Mouse (Mus musculus) ES-CJ7 (cell line): ENCODE measurements around the gene Ctrc.
A peak's percentile ranks its signal among the peaks of the same experiment; 100 is the strongest.

ENCODE experiments used
- DNase-seq: peaks from one replicate; pipeline ENCODE4 v3.0.0; 2011; ENCODE audit warnings: low read depth, low spot score

Ctrc gene

DNA sequence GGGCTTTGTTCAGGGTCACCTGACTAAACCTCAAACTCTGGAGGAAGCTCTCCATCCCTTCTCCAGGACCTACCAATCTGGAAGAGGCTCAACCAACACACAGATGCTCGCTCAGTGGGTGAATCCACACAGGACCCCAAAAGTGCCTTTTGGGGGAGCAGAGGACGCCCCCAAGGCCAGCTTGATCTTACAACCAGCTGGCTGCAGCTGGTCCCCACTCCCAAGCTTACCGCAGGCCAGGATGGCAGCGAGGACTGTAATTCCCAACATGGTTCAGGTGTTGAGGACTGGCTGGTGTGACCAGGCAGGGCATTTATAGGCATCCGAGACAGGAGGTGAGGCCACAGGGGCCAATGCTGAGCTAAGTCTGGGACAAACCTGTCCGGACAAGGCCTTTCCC lies at the start of gene Ctrc:
TSS of gene Ctrc (minus strand) at position 361 of the 400 bp plus-strand sequence.
- DNase-seq, result no peak

DNA sequence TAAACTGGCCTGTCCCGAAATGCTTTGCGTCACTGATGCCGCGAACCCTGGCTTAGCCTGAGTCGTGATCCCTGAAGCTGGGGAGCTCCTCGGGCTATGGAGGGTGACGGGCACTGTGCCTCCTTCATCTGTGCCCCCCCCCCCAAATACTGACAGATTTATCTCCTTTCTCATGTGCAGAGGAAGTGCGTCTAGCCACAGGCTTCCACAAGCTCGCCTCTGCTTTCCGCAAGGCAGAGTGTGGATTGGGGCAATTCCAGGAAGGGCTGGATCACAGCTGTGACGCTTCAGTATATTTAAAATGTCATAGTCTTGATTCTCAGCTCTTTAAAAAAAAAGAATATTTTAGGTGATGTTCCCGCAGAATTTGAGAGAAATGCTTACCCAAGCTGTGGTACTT lies 49.6 kb upstream of the Ctrc start:
- DNase-seq, result no peak

DNA sequence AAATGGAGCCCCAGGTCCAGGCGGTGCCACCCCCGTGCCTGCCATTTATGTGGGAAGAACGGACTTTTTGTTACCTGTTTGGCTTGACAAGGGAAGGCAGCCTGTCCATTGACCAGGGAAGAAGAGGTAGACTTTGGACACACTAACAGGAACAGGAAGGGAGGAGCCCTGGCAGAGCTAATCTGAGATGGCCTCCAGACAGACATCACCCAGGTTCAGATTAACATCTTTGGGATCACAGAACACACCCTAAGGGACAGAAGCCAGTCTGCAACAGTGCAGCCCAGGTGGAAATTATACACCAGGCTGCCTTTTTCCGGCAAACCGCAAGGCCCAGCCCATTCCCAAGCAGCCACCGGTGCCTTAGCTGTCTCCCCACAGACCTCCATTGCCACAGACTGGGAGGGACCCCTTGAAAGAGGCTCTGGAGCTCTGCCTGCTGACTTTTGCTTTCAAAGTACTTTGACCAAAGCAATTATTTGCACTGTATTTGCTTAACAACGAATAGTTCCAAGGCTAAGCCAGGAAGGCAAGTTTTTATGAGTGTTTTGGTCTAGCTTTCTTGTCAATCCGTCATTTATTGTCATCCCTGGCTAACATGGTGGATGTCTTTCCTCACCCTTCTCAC lies 47.1 kb upstream of the Ctrc start:
- no peak for DNase-seq

DNA sequence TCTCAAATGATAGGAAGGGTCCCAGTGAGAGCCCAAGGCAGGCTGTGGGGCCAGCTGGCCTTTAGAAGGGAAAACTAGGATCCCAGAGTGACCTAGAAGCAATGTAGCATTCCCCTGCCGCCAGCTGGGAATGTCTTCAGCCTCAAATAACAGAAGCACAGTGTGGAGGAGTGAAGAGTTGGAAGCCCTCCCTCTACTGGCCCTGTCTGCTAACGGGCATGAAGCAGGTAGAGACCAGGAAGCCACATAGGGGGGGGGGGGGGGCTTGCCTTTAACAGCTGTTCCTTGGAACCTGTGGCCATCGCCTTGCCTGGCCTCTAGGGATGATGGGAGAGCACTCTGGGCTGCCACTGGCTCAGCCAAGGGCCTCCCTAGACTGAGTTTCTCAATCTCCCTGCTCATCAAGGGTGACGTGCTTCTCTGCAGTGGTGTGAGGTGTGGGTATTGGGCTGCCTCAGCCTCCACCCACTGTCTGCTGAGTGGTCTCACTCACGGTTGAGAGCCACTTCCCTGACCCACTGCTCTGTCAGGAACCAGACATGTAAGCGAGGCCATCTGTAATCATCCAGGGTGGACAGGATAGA lies 40.3 kb upstream of the Ctrc start:
- DNase-seq, result no peak

DNA sequence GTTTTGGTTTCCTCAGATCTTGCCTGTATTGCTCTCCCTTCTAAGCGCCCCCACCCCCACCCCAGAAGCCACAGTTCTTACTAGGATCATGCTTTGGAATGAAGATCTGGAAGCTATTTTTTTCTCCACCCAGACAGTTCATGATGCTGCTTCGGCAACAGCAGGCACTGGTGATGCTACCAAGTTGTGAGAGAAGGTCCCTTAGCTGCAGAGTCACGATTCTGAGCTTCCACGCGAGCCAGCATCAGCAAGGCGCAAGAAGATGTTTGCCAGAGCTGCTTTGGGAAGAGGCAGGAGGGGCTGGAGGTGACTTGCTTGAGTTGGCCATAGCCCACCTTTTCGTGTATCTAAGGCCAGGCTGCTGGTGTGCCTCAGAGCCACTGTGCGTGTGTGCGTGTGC lies 39.3 kb upstream of the Ctrc start:
- no peak for DNase-seq

DNA sequence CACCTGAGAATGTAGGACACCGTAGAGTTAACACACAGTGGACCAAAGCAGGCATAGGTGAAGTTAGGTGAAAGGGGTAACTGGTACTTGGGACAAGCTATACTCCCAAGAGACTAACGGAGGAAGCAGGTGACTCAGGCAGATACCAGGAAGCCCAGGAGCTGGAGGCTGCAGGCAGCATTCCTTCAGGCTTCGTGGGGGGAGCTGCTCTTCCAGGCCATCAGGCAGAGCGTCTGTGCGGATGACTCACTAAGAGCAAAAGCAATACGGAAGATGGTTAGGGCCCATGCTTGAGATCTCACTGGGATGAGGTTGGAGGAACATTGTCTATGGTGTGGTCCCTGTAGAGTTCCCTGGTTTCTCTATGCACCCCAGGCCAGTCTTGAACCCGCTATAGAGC lies 36.7 kb upstream of the Ctrc start:
- DNase-seq, result no peak

DNA sequence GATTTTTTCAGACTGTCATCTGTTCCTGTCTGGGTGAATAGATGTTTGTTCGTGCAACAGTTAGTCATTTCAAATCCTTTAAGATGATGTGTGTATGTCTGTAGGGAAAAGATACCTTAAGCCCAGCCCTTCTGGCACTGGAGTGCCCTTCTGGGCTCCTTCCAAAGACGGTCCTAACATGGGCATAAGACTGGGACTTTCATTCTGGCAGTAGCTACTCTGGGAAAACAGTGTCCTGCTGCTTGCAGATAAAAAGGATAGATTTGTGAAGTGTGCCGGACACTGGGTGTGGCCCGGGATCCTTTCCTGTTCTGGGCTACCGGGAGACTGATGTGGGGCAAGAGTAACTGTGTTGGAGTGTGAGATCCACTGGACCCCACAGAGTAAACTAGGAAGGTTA lies 35.8 kb upstream of the Ctrc start:
- DNase-seq, result no peak

DNA sequence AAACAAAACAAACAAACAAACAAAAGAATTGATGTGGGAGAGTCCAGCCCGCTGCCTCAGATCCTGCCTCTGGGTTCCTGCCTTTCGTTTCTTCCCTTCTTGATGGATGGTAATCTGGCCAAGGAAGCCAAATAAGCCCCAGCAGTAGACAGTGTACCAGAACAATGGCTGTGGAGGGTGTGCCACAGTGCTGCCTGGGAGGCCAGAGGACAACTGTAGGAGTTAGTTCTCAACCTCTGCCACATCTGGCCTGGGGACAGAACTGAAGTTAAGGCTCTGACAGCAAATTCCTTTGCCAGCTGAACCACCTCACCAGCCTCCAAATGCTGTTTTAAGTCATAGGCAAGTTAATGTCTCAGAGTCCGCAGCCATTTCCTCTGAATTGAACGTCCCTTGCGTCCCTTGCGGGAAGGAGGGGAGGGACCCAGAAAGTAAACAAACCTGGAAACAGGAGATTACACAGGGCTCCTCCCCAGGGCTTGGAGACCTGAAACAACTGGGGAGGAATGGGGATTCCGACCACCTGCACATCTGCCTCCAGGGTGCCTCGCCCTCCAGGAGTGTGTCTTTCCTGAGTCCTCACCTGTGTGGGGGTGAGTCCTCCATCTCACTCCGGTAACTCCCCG lies 35.2 kb upstream of the Ctrc start:
- no peak for DNase-seq

DNA sequence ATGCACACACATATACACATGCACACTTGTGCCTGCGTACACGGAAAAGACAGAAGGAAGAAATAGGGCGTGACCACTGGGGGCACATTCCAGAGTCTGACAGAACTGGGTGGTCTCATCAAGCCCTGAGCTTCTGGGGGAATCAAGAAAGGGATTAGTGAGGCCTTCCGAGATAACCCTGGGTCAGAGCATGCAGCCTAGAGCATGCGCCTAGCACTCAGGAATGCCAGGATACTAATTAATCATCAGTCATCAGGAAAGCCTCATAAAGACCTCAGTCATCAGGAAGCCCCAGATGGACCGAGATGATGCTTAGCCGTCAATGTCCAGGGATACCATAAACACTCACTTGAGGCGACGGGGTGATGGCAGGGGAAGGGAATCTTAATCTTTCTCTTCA lies 33.7 kb upstream of the Ctrc start:
- no peak for DNase-seq

DNA sequence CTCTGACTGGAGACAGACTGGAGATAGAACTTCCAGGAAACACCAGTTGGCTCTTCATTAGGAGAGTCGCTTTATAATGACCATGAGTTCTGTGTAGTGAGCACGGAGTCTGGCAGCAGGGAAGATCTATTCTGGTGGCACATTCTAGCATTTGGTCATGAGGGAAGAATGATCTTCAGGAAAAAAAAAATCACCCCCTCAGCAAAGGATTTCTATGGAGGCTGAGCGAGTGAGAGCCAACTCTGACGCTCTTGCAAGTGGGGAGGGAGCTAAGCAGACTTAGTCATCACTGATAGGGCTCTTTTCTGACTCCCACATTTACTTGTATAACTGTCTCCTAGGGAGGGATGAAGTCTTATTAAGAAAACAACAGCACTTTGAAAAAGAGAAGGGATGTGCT lies 32.9 kb upstream of the Ctrc start:
- no peak for DNase-seq

DNA sequence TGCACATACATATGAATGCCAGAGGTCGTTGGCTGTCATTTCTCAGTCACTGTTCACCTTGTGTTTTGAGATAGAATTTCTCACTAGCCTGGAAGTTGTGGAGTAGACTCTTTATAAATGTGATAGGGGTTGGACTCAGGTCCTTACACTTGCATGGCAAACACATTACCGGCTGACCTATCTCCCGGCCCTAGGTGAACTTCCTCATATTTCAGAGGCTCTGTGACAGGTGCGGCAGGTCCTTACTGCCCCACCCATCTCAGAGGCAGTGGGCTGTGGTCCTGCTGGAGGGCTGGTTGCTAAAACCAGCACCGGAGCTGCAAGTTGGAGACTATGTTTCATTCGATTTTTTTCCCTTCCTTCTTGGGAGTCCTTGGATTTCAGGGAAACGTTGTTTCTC lies 32.5 kb upstream of the Ctrc start:
- no peak for DNase-seq

DNA sequence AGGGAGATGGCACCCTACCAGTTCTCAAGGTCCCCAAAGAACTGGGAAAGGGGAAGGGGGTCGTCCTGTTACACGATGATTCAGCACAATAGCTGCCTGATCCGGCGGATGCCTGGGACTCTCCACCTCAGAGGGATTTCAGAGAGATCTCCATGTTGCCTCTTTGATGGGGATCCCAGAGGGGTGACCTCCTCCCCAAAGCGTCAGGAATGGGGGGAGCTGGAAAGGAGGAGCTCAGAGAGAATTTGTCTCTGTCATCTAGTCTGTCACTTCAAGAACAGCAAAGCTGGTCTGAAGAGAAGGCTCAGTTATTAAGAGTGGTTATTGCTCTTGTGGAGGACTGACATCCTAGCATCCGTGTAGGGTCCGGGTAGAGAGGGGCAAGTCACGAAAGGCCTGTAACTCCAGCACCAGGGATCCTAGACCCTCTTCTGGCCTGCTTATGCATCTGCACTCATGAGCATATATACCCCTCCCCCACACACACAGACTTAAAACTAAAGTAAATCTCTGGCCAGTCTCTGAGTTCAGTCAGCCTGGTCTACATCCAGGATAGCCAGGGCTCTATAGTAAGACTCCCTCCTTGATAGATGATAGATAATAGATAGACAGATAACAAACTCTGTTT lies 29.4 kb upstream of the Ctrc start:
- DNase-seq, result no peak

DNA sequence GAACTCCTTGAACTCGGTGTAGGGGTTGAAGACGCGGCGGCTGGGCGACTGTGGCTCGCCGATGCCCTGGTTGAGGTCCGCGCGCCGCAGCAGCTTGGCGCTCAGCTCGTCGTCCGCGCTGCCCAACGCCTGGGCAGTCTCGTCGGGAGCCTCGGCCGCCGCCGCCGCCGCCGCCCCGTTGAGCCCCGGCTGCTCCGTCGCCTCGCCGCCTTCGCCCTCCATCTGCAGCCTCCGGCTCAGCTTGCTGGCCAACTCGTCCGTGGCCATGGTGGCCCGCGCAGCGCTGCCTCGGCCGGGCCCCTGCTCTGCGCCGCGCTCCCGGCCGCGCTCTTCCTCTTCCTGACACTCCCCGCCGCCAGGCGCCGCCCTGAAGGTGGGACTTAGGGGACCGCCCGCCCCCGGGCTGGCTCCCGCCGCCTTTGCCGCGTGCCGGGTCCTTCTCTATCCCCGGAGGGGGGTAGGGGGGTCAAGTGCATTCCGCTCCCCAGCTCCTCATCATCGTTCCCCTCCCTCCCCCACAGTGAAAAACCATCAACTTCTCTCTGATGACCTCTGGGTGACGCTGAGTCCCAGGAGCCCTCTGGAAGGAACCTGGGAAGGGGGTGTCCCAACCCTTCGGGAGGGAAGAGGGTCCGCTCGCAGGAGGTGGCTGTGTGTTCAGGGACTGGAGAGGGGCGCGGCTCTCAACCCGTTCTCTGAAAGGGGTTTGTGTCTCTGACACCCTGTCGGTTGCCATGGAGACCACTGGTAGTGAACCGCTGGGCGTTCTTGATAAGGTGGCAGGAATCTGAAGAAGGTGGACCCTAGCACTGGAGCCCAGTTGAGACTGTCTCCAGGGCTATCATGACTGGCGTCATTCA lies 28.7 kb upstream of the Ctrc start, which contains the start of gene Efhd2:
TSS of gene Efhd2 (minus strand) at position 320 of the 860 bp plus-strand sequence.
- peak; percentile 89 for DNase-seq

DNA sequence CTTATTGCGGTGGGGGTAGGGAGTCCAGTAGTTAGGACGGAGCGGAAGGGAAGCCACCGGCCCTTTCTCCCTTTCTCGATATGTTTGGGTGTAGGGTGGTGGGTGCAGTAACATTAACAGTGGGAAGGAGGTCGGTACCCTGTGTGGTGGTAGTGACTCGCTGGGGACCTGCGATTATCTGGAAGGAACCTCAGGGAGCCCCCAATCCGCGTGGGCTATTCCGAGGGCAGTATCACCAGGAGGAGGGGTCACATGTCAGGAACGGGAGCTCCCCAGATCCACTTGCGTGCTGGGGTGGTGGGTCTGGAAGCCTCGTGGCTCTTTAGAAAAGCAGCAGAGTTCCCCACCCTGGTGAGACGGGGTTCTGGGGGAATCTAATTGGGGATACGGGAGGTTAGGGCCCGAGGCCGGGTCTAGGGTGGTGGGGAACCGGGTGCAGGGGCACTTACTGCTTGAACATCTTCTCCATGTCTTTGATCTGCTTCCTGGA lies 28.0 kb upstream of the Ctrc start:
- DNase-seq, result no peak

DNA sequence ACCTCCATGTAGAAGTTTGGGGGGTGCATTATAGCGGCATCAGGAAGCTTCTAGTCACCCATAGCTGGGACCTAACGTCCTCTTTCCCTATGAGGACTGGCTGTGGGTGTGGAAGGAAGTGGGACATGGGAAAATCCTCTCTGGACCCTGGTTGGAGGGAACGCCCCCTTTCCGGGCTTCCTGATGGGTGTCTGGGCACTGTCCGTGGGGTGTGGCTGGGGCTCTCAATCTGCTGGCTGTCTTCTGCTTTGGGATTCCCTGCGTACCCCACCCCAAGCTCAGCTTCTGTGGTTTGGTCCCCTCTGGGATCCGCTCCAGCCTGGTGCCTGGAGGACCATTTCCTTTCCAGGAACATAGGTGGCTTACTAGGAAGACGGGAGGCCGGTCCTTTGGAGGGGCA lies 26.8 kb upstream of the Ctrc start:
- no peak for DNase-seq

DNA sequence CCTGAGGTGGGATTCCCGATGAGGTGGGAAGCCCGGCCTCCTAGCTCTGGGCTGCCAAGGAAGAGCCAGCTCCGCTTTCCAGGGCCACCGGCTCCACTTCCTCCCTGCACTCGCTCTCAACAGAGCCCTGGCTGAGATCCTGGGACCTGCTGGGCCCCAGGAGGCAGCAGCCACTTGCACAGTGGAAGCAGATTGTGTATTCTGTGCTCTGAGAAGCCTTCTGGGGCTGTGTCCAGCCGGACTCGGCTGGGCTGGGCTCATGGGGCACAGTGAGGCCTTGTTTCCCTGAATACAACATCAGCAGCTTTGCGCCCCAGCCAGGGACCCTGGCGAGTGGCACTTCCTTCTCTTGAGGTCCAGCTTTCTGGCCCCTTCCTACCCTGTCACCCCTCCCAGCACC lies 25.8 kb upstream of the Ctrc start:
- no peak for DNase-seq

DNA sequence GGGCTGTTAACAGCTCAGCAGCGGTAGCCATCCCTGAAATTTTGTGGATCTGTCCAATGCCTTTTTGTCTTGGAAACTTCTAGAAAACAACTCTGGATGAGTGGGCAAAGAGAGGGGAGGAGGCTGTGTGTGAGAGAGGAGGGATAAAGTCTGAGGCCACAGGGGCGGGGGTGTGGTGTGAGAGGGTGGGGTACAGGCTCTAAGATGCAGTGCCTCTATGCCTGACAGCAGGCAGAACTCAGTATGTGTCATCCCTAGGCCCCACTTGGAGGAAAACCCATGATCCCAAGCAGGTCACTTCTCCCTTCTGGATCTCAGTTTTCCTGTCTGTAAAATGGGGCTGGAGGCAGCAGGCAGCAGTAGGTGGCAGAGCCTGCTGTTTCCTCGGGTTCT lies 25.2 kb upstream of the Ctrc start:
- no peak for DNase-seq

DNA sequence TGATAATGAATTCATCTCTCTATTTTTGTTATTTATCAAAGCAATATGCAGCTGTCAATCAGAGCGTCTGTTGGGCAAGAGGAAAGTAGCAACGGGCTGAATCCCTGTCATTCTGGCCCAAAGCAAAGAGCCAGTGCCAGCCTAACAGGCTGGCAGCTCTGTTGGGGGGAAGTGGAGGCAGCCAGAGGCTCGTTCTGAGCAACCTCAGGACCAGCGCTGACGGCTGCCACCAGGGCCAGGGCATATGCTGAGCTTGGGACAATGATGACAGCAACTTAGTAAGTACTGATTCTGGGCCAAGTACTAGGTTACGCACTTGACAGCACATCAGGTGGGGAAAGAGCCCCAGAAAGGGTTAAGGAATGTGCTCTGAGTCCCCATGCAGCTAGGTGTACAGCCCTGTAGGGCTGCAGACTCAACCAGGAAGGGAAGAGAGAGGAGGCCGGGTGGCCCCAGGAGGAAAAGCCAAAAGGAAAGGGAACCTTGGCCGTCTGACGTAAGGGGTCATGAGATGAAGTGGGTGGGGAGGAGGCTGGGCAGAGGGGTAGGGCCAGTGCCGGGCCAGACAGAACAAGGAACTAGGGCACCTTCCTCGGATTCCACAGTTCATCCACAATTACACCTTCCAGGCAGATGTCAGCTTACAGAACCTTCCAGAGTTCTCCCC lies 24.6 kb upstream of the Ctrc start:
- DNase-seq, result no peak

DNA sequence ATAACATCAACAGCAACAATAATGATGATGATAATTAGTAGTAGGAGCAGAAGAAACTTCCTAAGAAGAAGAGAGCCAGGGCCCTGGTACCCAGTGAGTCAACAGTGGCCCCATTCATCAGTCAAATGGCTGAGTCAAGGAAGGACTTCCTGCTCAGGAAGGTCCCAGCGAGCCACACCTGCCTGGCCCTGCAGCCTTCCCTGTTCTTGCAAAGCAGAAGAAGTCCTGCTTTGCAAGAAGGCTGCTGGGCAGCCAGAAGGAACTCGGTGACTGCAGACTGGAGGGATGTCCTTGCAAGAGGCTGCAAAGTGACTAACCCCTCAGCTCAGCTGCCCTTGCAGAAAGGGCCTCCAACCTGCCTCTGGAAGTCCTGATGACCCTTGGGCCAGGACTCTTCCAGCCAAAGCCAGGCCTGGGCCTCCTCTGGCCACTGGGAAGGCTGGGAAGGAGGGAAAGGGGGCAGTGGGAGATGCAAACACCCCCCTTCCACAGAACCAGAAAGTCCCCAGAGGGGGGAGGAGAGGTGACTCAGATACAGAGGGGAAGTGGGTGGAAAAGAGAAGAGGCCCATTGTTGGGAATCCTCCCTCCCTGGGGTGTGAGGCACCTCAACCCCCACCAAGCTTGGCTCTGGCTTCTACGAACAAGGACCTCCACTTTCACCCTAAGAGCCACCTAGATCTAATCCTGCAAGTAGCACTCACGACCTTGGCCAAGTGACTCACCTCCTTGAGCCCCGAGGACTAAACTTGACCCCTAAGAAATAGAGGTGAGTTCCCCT lies 23.5 kb upstream of the Ctrc start:
- no peak for DNase-seq

DNA sequence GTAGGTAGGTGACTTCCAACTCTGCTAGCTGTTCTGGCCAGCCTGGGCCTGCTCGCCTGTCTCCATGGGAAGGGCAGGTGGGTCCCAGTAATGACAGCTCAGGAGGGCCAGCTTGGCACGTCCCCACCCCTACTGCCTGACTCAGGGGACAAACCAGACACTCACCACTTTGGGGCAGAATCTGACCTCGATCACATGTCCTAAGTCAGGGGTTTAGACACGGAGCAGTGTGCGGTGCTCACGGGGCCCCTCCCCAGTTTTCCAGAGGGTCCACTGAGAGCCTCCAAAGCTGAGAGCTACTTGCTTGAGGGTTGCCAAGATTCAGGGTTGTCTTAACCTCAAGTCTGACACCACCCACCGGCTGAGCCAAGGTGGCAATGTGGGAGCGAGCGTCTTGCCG lies 21.9 kb upstream of the Ctrc start:
- no peak for DNase-seq

DNA sequence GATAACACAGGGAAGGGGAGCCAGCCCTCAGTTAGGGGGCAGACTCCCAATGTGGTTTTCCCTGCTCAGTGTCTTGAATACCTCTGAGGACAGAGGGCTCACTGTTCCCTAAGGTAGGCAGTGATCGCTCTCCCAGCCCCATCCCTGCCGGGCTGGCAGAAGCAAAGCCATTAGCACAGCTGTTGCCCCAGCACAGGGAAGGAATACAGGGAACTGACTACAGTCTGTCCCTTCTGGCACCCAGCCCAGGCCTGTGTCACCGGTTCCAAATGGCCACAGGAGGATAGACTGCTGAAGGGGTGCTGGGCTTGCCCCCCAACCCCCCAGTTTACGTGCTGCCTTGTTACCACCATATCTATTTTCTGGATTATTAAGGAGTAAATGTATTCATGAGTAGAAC lies 21.3 kb upstream of the Ctrc start:
- DNase-seq, result no peak
